Mouse (Mus musculus) limb, embryonic 14.5 days (tissue): Measurements from ENCODE around the gene Ppm1m. TPM values are rescaled to one million over a fixed set of nuclear protein-coding genes. Genes with fewer than 3 reads are reported as not detected.

ENCODE experiments used
- ATAC-seq: fragments of 200-750 bp; cut with Nextera tagmentation; 2 replicates; pipeline ENCODE4 v1.8.0; 2017; ENCODE audit warnings: low read depth, moderate number of reproducible peaks, moderate TSS enrichment; ENCODE audit not compliant: low FRiP score
- DNase-seq: peaks from one replicate; pipeline ENCODE4 v3.0.0-alpha.2; 2015; ENCODE audit warnings: low spot score
- H3K27ac ChIP-seq: fragments of 300-500 bp; sonication (generic); replicated peaks from 2 replicates; pipeline ENCODE4 v1.5.1; 2014; ENCODE audit warnings: low read depth, mild to moderate bottlenecking, low read length, moderate library complexity, mixed read lengths
- H3K27me3 ChIP-seq: fragments of 300-500 bp; sonication (generic); 2 replicates; pipeline ENCODE4 v1.6.1; 2014; ENCODE audit warnings: low read length, mixed read lengths; ENCODE audit not compliant: control insufficient read depth, insufficient read depth
- H3K36me3 ChIP-seq: fragments of 300-500 bp; sonication (generic); 2 replicates; pipeline ENCODE4 v1.6.1; 2014; ENCODE audit warnings: mild to moderate bottlenecking, low read length, moderate library complexity, mixed read lengths; ENCODE audit not compliant: control insufficient read depth, insufficient read depth
- H3K4me1 ChIP-seq: fragments of 300-500 bp; sonication (generic); 2 replicates; pipeline ENCODE4 v1.6.1; 2014; ENCODE audit warnings: antibody characterized with exemption, low read length, mixed read lengths; ENCODE audit not compliant: control insufficient read depth, insufficient read depth
- H3K4me2 ChIP-seq: fragments of 300-500 bp; sonication (generic); replicated peaks from 2 replicates; pipeline ENCODE4 v1.6.1; 2014; ENCODE audit warnings: low read depth, mild to moderate bottlenecking, low read length, moderate library complexity; ENCODE audit not compliant: severe bottlenecking
- H3K4me3 ChIP-seq: fragments of 300-500 bp; sonication (generic); replicated peaks from 2 replicates; pipeline ENCODE4 v1.5.1; 2014; ENCODE audit warnings: low read length
- H3K9ac ChIP-seq: fragments of 300-500 bp; sonication (generic); 2 replicates; pipeline ENCODE4 v1.6.1; 2014; ENCODE audit warnings: mild to moderate bottlenecking, low read depth, low read length, moderate library complexity; ENCODE audit not compliant: severe bottlenecking
- H3K9me3 ChIP-seq: fragments of 300-500 bp; sonication (generic); 2 replicates; pipeline ENCODE4 v1.6.1; 2016; ENCODE audit warnings: low read length; ENCODE audit not compliant: control insufficient read depth
- POLR2A ChIP-seq: fragments of 200-500 bp; IDR thresholded peaks from 2 replicates; pipeline ENCODE4 v1.8.0; 2012; ENCODE audit warnings: inconsistent platforms, mild to moderate bottlenecking, moderate library complexity, borderline replicate concordance; ENCODE audit not compliant: insufficient read depth, insufficient read length; ENCODE audit errors: extremely low read depth
- WGBS: fragments of 180-500 bp; shearing (Covaris S2); extraction: QIAGEN DNeasy Blood & Tissue Kit; methylation state at CpG from one replicate; pipeline ENCODE4 v1.1.7; 2014; 5-methylcytosine and 5-hydroxymethylcytosine counted together
- polyA plus RNA-seq, 2 experiments: library from polyadenylated mRNA; depleted of rRNA in 1 of 2; stranded (reverse) in 1 of 2; unstranded in 1 of 2; fragments of >200 nt; fragmentation: Nextera tagmentation in 1 of 2; extraction: Ambion mirVana in 1 of 2; gene quantifications; 2 replicates each; pipeline versions ENCODE4 v1.2.1 to v1.2.3; 2012 to 2014

Ppm1m gene
- polyA plus RNA-seq, 2 experiments, result 39.2 to 87.0 TPM

DNA sequence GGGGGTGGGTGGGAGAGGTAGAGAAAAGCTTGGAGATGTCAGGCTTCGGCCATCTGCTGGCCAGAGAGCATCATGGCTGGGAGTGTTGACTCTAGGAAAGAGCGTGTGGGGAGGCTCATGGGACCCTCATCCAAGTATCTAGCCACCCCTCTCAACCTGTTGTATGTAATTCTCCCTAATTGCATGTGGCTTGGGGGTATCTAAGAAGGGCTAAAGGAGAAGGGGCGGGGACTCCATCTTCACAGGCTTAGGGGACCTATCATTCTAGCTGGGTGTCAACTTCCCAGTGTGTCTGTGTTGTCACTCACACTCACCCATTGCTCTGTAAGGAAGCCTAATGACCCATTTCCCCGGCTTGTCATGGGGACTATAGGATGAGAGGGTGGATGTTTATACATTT lies 32.3 kb upstream of the Ppm1m start:
- no peaks in the 10 kb centered on the region for H3K9me3 ChIP-seq
- no peak for ATAC-seq
- TF ChIP-seq POLR2A, result no peak
- 85% methylated on average over 4 of the region's 4 CpGs for WGBS
- no peak overlapping the region for H3K9ac ChIP-seq
- H3K4me3 ChIP-seq, result no peak overlapping the region
- peaks cover 46% of the 10 kb centered on the region for H3K36me3 ChIP-seq
- no peak overlapping the region for H3K4me2 ChIP-seq
- no peaks in the 10 kb centered on the region for H3K4me1 ChIP-seq
- H3K27ac ChIP-seq, result no peak overlapping the region
- no peaks in the 10 kb centered on the region for H3K27me3 ChIP-seq
- no peak for DNase-seq

GRCm38 (mm10) chr9:106231220-106231619 lies 31.7 kb upstream of the Ppm1m start:
- Histone ChIP-seq H3K9me3 (no peaks in the 10 kb centered on the region), H3K9ac (no peak overlapping the region), H3K4me2 (no peak overlapping the region), H3K4me3 (no peak overlapping the region), H3K27me3 (no peaks in the 10 kb centered on the region), H3K36me3 (peaks cover 40% of the 10 kb centered on the region), H3K27ac (no peak overlapping the region), H3K4me1 (peaks cover 3% of the 10 kb centered on the region)
- WGBS, result 79% methylated on average over 7 of the region's 7 CpGs
- no peak for ATAC-seq
- TF ChIP-seq POLR2A, result no peak
- DNase-seq, result no peak

DNA sequence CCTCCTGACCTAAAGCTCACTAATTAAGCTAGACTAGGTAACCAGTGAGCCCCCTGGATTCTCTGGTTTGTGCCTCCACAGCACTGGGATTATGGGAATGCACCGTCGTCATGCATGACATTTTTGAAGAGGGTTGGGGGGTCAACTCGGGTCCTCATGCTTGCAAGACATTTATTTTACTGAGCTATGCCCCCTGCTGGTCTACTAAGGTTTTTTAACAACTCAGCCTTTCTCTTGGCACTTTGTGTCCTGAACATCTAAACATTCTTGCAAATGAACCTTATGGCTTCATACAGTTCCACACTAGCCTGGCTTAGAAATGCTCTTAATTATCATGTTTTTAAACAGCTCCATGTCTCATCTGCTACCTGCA lies 31.2 kb upstream of the Ppm1m start:
- no peak for ATAC-seq
- Histone ChIP-seq H3K27ac (no peak overlapping the region), H3K36me3 (peaks cover 35% of the 10 kb centered on the region), H3K9ac (no peak overlapping the region), H3K9me3 (no peaks in the 10 kb centered on the region), H3K27me3 (no peaks in the 10 kb centered on the region), H3K4me1 (peaks cover 5% of the 10 kb centered on the region), H3K4me2 (no peak overlapping the region), H3K4me3 (no peak overlapping the region)
- WGBS, result 49% methylated on average over 3 of the region's 3 CpGs
- no peak for TF ChIP-seq POLR2A
- no peak for DNase-seq

DNA sequence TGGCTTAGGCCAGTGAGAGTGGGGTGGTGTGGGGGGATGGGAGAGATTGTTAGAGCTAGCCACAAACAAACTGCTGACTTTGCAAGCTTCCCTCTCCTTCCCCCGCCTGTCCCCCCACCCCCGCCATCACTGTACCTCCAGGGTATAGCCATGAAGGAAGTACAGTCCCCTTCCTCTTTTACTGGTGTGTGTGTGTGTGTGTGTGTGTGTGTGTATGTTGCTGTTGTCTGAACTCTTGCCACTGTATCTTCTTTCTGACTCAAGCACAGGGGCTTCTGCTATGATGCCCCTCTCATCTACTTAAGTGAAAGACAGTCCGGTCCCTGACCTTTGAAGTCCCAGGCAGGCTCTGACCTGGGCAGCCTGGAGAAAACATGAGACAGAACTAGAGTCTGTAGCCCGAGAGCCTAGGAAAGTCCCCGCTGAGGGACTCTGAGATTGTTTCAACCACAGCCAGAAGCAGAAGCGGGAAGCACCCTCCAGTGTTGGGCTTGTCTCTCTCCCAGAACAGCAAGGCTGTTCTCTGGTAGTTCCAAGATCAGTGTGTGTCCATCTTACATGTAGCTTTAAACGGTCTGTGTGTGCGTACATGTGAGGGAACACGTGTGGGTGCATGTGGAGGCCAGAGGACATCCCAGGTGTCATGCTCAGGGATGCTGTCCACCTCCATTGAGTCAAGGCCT lies 30.6 kb upstream of the Ppm1m start:
- H3K9ac ChIP-seq, result no peak overlapping the region
- 77% methylated on average over 9 of the region's 9 CpGs for WGBS
- H3K27me3 ChIP-seq, result no peaks in the 10 kb centered on the region
- ATAC-seq (no peak), DNase-seq (no peak)
- no peak overlapping the region for H3K27ac ChIP-seq
- no peak overlapping the region for H3K4me2 ChIP-seq
- H3K4me1 ChIP-seq, result peaks cover 6% of the 10 kb centered on the region
- no peaks in the 10 kb centered on the region for H3K9me3 ChIP-seq
- TF ChIP-seq POLR2A, result no peak
- no peak overlapping the region for H3K4me3 ChIP-seq
- peaks cover 30% of the 10 kb centered on the region for H3K36me3 ChIP-seq

DNA sequence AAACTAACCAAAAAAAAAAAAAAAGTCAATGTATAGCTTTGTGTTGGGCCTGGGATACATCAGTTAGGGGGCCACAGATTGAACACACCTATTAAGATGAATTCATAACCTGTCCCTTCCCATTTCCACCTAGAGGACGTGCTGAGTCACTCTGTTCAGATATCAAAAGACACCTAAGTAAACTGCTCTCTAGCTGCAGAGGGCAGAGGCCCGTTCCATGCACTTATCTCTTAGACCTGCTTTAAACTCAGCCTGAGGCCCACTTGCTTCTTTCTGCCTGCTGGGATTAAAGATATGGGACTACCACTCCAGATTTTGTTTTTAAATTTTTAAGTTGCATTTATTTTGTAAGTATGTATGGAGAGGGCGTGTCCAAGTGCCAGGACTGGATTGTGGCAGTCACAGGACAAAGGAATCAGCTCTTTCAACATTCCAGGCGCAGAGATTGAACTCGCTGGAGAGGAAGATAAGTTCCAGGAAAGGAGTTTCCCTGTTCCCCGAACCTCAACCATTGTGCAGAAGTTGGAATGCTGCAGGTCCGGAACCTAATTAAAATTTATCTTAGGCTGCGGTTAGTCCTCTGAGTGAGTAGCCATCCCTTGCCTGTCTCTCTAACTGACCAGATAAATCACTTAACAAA lies 28.4 kb upstream of the Ppm1m start:
- H3K27ac ChIP-seq, result no peak overlapping the region
- ATAC-seq, result no peak
- H3K9me3 ChIP-seq, result no peaks in the 10 kb centered on the region
- WGBS, result 80% methylated on average over 8 of the region's 8 CpGs
- no peaks in the 10 kb centered on the region for H3K27me3 ChIP-seq
- no peak overlapping the region for H3K4me3 ChIP-seq
- no peak overlapping the region for H3K9ac ChIP-seq
- DNase-seq, result no peak
- TF ChIP-seq POLR2A, result no peak
- peaks cover 6% of the 10 kb centered on the region for H3K4me1 ChIP-seq
- H3K4me2 ChIP-seq, result no peak overlapping the region
- peaks cover 7% of the 10 kb centered on the region for H3K36me3 ChIP-seq
